Mouse (Mus musculus) C2C12 (cell line): ENCODE results near the gene Brsk1. TPM values are rescaled to one million over a fixed set of nuclear protein-coding genes. Genes with fewer than 3 reads are reported as not detected.

Experiments used
- H3K27me3 ChIP-seq: one replicate; pipeline ENCODE4 v1.6.1; 2011; ENCODE audit not compliant: control insufficient read depth, insufficient read depth, insufficient read length
- H3K36me3 ChIP-seq: one replicate; pipeline ENCODE4 v1.6.1; 2011; ENCODE audit not compliant: control insufficient read depth, insufficient read depth
- H3K4me3 ChIP-seq: one replicate; pipeline ENCODE4 v1.5.1; 2011; ENCODE audit warnings: mild to moderate bottlenecking, control low read depth; ENCODE audit not compliant: poor library complexity, insufficient read depth, severe bottlenecking
- H3K79me2 ChIP-seq: one replicate; pipeline ENCODE4 v1.6.1; 2011; ENCODE audit not compliant: control insufficient read depth, insufficient read depth
- H3K79me3 ChIP-seq: one replicate; pipeline ENCODE4 v1.6.1; 2011; ENCODE audit warnings: low read depth, control low read depth
- H3ac ChIP-seq: one replicate; pipeline ENCODE3; 2011; ENCODE audit warnings: low read depth; ENCODE audit not compliant: control insufficient read depth, insufficient read length
- CEBPB ChIP-seq: IDR thresholded peaks from one replicate; pipeline ENCODE4 v1.6.1; 2011; ENCODE audit warnings: low read depth, mild to moderate bottlenecking, control low read depth, moderate library complexity
- CTCF ChIP-seq: IDR thresholded peaks from one replicate; pipeline ENCODE4 v1.5.1; 2011; ENCODE audit not compliant: control insufficient read depth, insufficient read depth, insufficient read length
- FOSL1 ChIP-seq: IDR thresholded peaks from one replicate; pipeline ENCODE4 v1.8.0; 2011; ENCODE audit warnings: mild to moderate bottlenecking, low read length; ENCODE audit not compliant: poor library complexity, insufficient read depth, severe bottlenecking
- MAX ChIP-seq: IDR thresholded peaks from one replicate; pipeline ENCODE4 v1.6.1; 2011; ENCODE audit warnings: mild to moderate bottlenecking, control low read depth
- MYOD1 ChIP-seq: IDR thresholded peaks from one replicate; pipeline ENCODE4 v1.6.1; 2011; ENCODE audit warnings: low read depth; ENCODE audit not compliant: control insufficient read depth, insufficient read length
- MYOG ChIP-seq: IDR thresholded peaks from one replicate; pipeline ENCODE4 v1.6.1; 2011; ENCODE audit not compliant: control insufficient read depth, insufficient read length; ENCODE audit errors: extremely low read depth
- USF1 ChIP-seq: IDR thresholded peaks from one replicate; pipeline ENCODE4 v1.6.1; 2011; ENCODE audit warnings: low read depth, mild to moderate bottlenecking, control low read depth, moderate library complexity
- long read RNA-seq, 2 experiments: library from polyadenylated mRNA; unstranded; transcript quantifications; one replicate each; pipeline ENCODE4 v2.0.0; 2019 to 2020
- polyA plus RNA-seq: library from polyadenylated mRNA; unstranded; fragments of >200 nt; fragmentation: generic; extraction: Trizol; gene quantifications from one replicate; pipeline ENCODE4 v1.2.1, GENCODE M21; 2012; ENCODE audit warnings: missing spikeins

The Brsk1 gene
- polyA plus RNA-seq: 15.3 TPM
- long read RNA-seq, experiment 1: 0 reads
- long read RNA-seq, experiment 2: 0 reads

- Histone ChIP-seq H3K4me3 (peak within 1 kb of the TSS; percentile 37), H3K36me3 (peaks cover 4% of the 10 kb centered on the region), H3K79me2 (no peaks in the 10 kb centered on the region), H3ac (peak within 1 kb of the TSS; percentile 65), H3K27me3 (no peaks in the 10 kb centered on the region), H3K79me3 (no peaks in the 10 kb centered on the region)
- TF ChIP-seq CTCF: no peak
- TF ChIP-seq USF1: no peak
- TF ChIP-seq CEBPB: no peak
- TF ChIP-seq MYOD1: no peak
- no peak for TF ChIP-seq FOSL1
- TF ChIP-seq MYOG: no peak
- no peak for TF ChIP-seq MAX
These were observed at the start of gene Brsk1 for GRCm38 (mm10) chr7:4690387-4690786. TSS of gene Brsk1 (plus strand) at chr7:4690604.

DNA sequence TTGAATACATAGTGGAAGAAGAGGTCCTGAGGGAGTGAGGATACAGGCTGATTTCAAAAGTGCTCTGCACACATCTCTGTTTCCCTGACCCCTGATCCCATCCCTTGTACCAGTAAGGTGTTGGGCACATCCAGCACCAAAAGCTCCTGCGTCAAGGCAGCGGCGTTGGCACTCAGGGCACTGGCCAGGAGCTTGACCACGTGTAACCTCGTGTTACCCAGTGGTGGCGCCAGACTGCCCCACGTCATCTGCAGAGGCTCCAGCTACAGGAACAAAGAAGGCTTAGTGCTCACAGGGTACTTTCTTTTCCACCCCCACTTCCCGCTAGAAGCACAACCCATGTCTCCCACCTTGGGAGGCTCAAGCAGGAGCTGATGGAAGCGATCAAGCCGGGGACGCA, 49.2 kb upstream of the Brsk1 start:
- TF ChIP-seq MAX (no peak), CEBPB (no peak), MYOG (no peak)
- H3K79me2 ChIP-seq: no peaks in the 10 kb centered on the region
- H3K36me3 ChIP-seq: peaks cover 24% of the 10 kb centered on the region
- no peaks in the 10 kb centered on the region for H3K27me3 ChIP-seq
- H3K79me3 ChIP-seq: peaks cover 2% of the 10 kb centered on the region
- no peak overlapping the region for H3K4me3 ChIP-seq
- H3ac ChIP-seq: no peak overlapping the region

DNA sequence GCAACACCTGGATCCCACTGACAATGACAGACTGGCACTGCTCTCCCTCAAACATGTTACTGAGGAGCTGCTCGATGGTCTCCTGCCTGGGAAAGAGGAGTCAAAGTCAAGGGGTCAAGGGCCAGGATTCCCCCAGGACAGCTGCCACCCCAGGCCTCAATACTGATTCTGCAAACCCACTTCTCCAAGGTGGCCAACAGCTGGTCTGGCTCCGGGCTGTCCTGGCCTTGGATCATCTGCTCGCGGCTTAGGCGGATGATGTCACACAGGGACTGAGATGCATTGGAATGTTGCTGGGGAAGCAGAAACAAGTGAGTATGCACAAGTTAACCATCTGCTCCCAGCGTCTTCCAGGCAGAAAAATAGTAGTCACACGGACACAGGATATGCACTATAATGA, 48.4 kb upstream of the Brsk1 start:
- Histone ChIP-seq H3K36me3 (peaks cover 22% of the 10 kb centered on the region), H3K4me3 (no peak overlapping the region), H3K27me3 (no peaks in the 10 kb centered on the region), H3K79me2 (peaks cover 6% of the 10 kb centered on the region), H3ac (no peak overlapping the region), H3K79me3 (peaks cover 4% of the 10 kb centered on the region)
- TF ChIP-seq MYOD1 (peak; percentile 11), CEBPB (no peak), FOSL1 (no peak)

- no peak overlapping the region for H3ac ChIP-seq
- peaks cover 22% of the 10 kb centered on the region for H3K36me3 ChIP-seq
- peaks cover 18% of the 10 kb centered on the region for H3K79me2 ChIP-seq
- peaks cover 13% of the 10 kb centered on the region for H3K79me3 ChIP-seq
- no peaks in the 10 kb centered on the region for H3K27me3 ChIP-seq
- TF ChIP-seq MAX (no peak), CEBPB (no peak)
- H3K4me3 ChIP-seq: no peak overlapping the region
These were observed 47.2 kb upstream of the Brsk1 start for GRCm38 (mm10) chr7:4643225-4643624.

GRCm38 (mm10) chr7:4646806-4647205, 43.6 kb upstream of the Brsk1 start:
- H3K36me3 ChIP-seq: peaks cover 29% of the 10 kb centered on the region

GRCm38 (mm10) chr7:4647291-4647690, 43.1 kb upstream of the Brsk1 start:
- Histone ChIP-seq H3K27me3 (no peaks in the 10 kb centered on the region), H3ac (no peak overlapping the region), H3K79me3 (peaks cover 34% of the 10 kb centered on the region), H3K4me3 (no peak overlapping the region), H3K36me3 (peaks cover 34% of the 10 kb centered on the region), H3K79me2 (peaks cover 39% of the 10 kb centered on the region)
- no peak for TF ChIP-seq MAX
- no peak for TF ChIP-seq MYOG
- no peak for TF ChIP-seq CEBPB
- TF ChIP-seq USF1: no peak
- TF ChIP-seq FOSL1: no peak
- TF ChIP-seq CTCF: no peak
- no peak for TF ChIP-seq MYOD1

More at GRCm38 (mm10) chr7:4646806-4647205, 43.6 kb upstream of the Brsk1 start:
- H3K79me2 ChIP-seq: peaks cover 34% of the 10 kb centered on the region
- no peak overlapping the region for H3ac ChIP-seq
- H3K4me3 ChIP-seq: no peak overlapping the region
- H3K27me3 ChIP-seq: no peaks in the 10 kb centered on the region
- TF ChIP-seq CEBPB: no peak
- no peak for TF ChIP-seq MYOG
- no peak for TF ChIP-seq FOSL1
- no peak for TF ChIP-seq MAX
- no peak for TF ChIP-seq CTCF
- TF ChIP-seq USF1: no peak
- TF ChIP-seq MYOD1: no peak
- H3K79me3 ChIP-seq: peaks cover 29% of the 10 kb centered on the region
